Mouse (Mus musculus): ENCODE data around the gene Dpp4. TPM values are rescaled to one million over a fixed set of nuclear protein-coding genes. Genes with fewer than 3 reads are reported as not detected.

Gene Dpp4
- polyA plus RNA-seq, 1 experiment = 23.5 TPM

DNA sequence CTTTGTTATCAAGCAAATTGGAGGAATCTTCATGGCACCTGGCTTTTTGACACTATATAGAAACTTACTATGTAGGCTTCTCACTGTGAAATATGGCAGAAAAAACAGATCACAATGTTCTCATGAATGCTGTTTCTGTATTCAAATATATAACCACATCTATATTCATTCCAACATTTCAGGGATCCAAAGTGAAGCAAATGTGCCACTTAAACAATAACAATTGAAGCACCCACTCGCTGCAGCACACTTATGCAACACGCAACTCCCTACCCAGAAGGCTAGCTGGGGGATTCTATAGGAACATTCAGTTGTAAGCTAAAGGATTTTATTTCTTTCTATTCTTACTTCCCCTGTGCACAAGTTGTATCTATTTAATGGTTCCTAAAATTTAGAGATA is 110.3 kb downstream of the Dpp4 start:
- H3K4me3 ChIP-seq (ENCODE audit: control insufficient read depth, insufficient read depth, low read length) = no peak overlapping the region
- WGBS = 97% methylated on average over 2 of the region's 2 CpGs
- H3K27ac ChIP-seq (ENCODE audit: control insufficient read depth, insufficient read depth, low read length) = no peak overlapping the region
- no peaks in the 10 kb centered on the region for H3K36me3 ChIP-seq (ENCODE audit: control insufficient read depth, insufficient read depth, low read length)
- no peaks in the 10 kb centered on the region for H3K4me1 ChIP-seq (replicated peaks; ENCODE audit: control insufficient read depth, insufficient read depth, low read length)
- no peak for DNase-seq
- no peaks in the 10 kb centered on the region for H3K27me3 ChIP-seq (ENCODE audit: control insufficient read depth, insufficient read depth, low read length)
- TF ChIP-seq POLR2A (IDR thresholded peaks at IDR 0.05; ENCODE audit: control insufficient read depth, extremely low read depth, insufficient read depth, low read length, poor library complexity) (no peak), CTCF (IDR thresholded peaks at IDR 0.05; ENCODE audit: borderline replicate concordance, control insufficient read depth, extremely low read depth, insufficient read depth, low read length, poor library complexity) (no peak)

DNA sequence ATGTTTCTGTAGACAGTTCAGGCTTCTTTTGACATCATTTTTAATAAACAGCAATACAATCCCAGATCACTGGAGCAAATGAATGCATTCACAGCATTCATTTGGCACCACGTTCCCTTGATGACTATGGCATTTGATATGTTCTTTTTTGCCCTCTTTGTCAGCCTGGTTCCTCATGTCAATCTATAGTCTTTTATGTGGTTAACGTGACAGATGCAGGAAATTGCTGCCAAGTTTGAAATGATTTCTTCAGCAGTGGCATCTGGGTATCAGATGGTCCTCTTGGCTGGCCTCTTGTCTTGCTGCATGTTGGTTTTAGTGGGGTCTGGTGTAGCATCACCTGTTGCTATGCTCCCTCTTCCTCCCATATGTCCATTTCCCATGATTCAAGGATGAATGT is 118.2 kb downstream of the Dpp4 start:
- TF ChIP-seq CTCF (IDR thresholded peaks at IDR 0.05; ENCODE audit: borderline replicate concordance, control insufficient read depth, extremely low read depth, insufficient read depth, low read length, poor library complexity) = no peak
- no peak for TF ChIP-seq POLR2A (IDR thresholded peaks at IDR 0.05; ENCODE audit: control insufficient read depth, extremely low read depth, insufficient read depth, low read length, poor library complexity)
- Histone ChIP-seq H3K4me1 (replicated peaks; ENCODE audit: control insufficient read depth, insufficient read depth, low read length) (no peaks in the 10 kb centered on the region; the same call in 1 of the 2 replicates), H3K27me3 (ENCODE audit: control insufficient read depth, insufficient read depth, low read length) (no peaks in the 10 kb centered on the region), H3K27ac (ENCODE audit: control insufficient read depth, insufficient read depth, low read length) (no peak overlapping the region), H3K4me3 (ENCODE audit: control insufficient read depth, insufficient read depth, low read length) (no peak overlapping the region), H3K36me3 (ENCODE audit: control insufficient read depth, insufficient read depth, low read length) (no peaks in the 10 kb centered on the region)
- WGBS = 3% methylated on average over 2 of the region's 2 CpGs
- peak; percentile 14 for DNase-seq

DNA sequence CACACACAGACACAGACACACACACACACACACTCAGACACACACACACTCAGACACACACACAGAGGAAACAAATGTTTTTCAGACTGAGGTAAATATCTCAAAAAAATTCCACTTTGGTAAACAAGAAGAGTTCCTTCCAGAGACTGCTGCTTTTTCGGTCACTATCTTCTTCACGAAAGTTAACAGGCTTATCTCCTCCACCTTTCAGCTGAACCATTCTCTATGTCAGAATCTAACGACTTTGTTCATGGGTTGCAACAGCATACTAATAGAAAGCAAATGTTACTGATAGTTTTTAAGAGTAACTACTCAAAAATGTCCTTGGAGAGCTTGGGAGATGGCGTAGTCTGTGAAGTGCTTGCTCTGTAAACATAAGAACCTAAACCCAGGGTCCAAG is 124.5 kb downstream of the Dpp4 start:
- Histone ChIP-seq H3K27me3 (ENCODE audit: control insufficient read depth, insufficient read depth, low read length) (no peaks in the 10 kb centered on the region), H3K27ac (ENCODE audit: control insufficient read depth, insufficient read depth, low read length) (no peak overlapping the region), H3K36me3 (ENCODE audit: control insufficient read depth, insufficient read depth, low read length) (no peaks in the 10 kb centered on the region), H3K4me1 (replicated peaks; ENCODE audit: control insufficient read depth, insufficient read depth, low read length) (no peaks in the 10 kb centered on the region), H3K4me3 (ENCODE audit: control insufficient read depth, insufficient read depth, low read length) (no peak overlapping the region)
- no peak for DNase-seq
- WGBS = 90% methylated on average over 4 of the region's 4 CpGs
- TF ChIP-seq CTCF (IDR thresholded peaks at IDR 0.05; ENCODE audit: borderline replicate concordance, control insufficient read depth, extremely low read depth, insufficient read depth, low read length, poor library complexity) (no peak), POLR2A (IDR thresholded peaks at IDR 0.05; ENCODE audit: control insufficient read depth, extremely low read depth, insufficient read depth, low read length, poor library complexity) (no peak)

- no peaks in the 10 kb centered on the region for H3K36me3 ChIP-seq (ENCODE audit: control insufficient read depth, insufficient read depth, low read length)
- H3K4me3 ChIP-seq (ENCODE audit: control insufficient read depth, insufficient read depth, low read length) = no peak overlapping the region
- no peak for DNase-seq
- TF ChIP-seq CTCF (IDR thresholded peaks at IDR 0.05; ENCODE audit: borderline replicate concordance, control insufficient read depth, extremely low read depth, insufficient read depth, low read length, poor library complexity) (no peak), POLR2A (IDR thresholded peaks at IDR 0.05; ENCODE audit: control insufficient read depth, extremely low read depth, insufficient read depth, low read length, poor library complexity) (no peak)
- WGBS = 2% methylated on average over 2 of the region's 2 CpGs
- no peaks in the 10 kb centered on the region for H3K27me3 ChIP-seq (ENCODE audit: control insufficient read depth, insufficient read depth, low read length)
- no peak overlapping the region for H3K27ac ChIP-seq (ENCODE audit: control insufficient read depth, insufficient read depth, low read length)
- H3K4me1 ChIP-seq (replicated peaks; ENCODE audit: control insufficient read depth, insufficient read depth, low read length) = no peaks in the 10 kb centered on the region
Measured at GRCm38 (mm10) chr2:62285847-62286246, 126.2 kb downstream of the Dpp4 start.

DNA sequence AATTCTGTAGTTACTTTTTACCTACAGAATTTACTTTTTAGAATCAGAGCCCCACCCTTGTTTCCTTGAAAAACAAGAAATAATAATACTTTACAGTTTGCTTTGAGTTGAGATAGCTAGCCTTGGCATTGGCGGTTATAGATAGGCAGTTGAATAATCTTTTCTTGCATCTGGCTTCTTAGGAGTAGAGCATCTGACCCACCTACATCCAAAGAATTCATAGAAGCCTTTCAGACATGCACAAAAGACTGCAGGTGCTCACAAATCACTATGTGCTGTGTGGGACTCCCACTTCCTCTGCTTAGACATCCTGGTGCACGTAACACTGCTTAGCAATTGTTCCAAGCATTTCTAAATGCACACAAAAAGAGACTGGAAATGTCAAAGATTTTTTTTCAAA is 127.0 kb downstream of the Dpp4 start:
- Histone ChIP-seq H3K4me1 (replicated peaks; ENCODE audit: control insufficient read depth, insufficient read depth, low read length) (no peaks in the 10 kb centered on the region), H3K27ac (ENCODE audit: control insufficient read depth, insufficient read depth, low read length) (no peak overlapping the region), H3K27me3 (ENCODE audit: control insufficient read depth, insufficient read depth, low read length) (no peaks in the 10 kb centered on the region), H3K4me3 (ENCODE audit: control insufficient read depth, insufficient read depth, low read length) (no peak overlapping the region), H3K36me3 (ENCODE audit: control insufficient read depth, insufficient read depth, low read length) (no peaks in the 10 kb centered on the region)
- no peak for DNase-seq
- WGBS = 54% methylated on average over 2 of the region's 2 CpGs
- TF ChIP-seq POLR2A (IDR thresholded peaks at IDR 0.05; ENCODE audit: control insufficient read depth, extremely low read depth, insufficient read depth, low read length, poor library complexity) (no peak), CTCF (IDR thresholded peaks at IDR 0.05; ENCODE audit: borderline replicate concordance, control insufficient read depth, extremely low read depth, insufficient read depth, low read length, poor library complexity) (no peak)

Other genes with a start within 250 kb of the Dpp4 start
- 0.44 and 1.1 TPM in 2 replicates for gene Gcg, start 71.4 kb upstream of the Dpp4 start, polyA plus RNA-seq (2012; rRNA removed)
- gene Fap, start 161.8 kb upstream of the Dpp4 start, polyA plus RNA-seq (2012; rRNA removed) = 0.58 and 0.60 TPM in 2 replicates
- 6.1 and 7.3 TPM in 2 replicates for gene Ifih1, start 234.0 kb upstream of the Dpp4 start, polyA plus RNA-seq (2012; rRNA removed)

All from thymus, adult 2 months (tissue).